Mouse (Mus musculus) ovary, postnatal 36 days (tissue): Measurements from ENCODE around the gene Rmnd5b.
A peak's percentile ranks its signal among the peaks of the same experiment; 100 is the strongest.

ENCODE experiments used
- DNase-seq: peaks from one replicate; pipeline ENCODE4 v3.0.0; 2022; ENCODE audit warnings: low spot score, mixed read lengths

The Rmnd5b gene

GRCm38 (mm10) chr11:51590002-51590401, 45.7 kb downstream of the Rmnd5b start:
- no peak for DNase-seq

- DNase-seq: no peak
Measured at GRCm38 (mm10) chr11:51588833-51589232, 46.9 kb downstream of the Rmnd5b start.

- DNase-seq: no peak
Measured at GRCm38 (mm10) chr11:51587059-51587458, 48.6 kb downstream of the Rmnd5b start.

GRCm38 (mm10) chr11:51586411-51586810, 49.3 kb downstream of the Rmnd5b start:
- DNase-seq: no peak

- DNase-seq: no peak
Measured at GRCm38 (mm10) chr11:51585608-51586252, 50.0 kb downstream of the Rmnd5b start.

- peak; percentile 98 for DNase-seq
Measured at GRCm38 (mm10) chr11:51584431-51585248, 51.1 kb downstream of the Rmnd5b start, which contains the start of gene Phykpl. Gene Phykpl, plus strand, starts transcription at chr11:51584757.

GRCm38 (mm10) chr11:51584057-51584430, 51.7 kb downstream of the Rmnd5b start:
- DNase-seq: peak; percentile 37

- DNase-seq: peak; percentile 73
Measured at GRCm38 (mm10) chr11:51582713-51583112, 53.0 kb downstream of the Rmnd5b start.

GRCm38 (mm10) chr11:51579024-51579423, 56.7 kb downstream of the Rmnd5b start:
- DNase-seq: no peak

GRCm38 (mm10) chr11:51577587-51577986, 58.1 kb downstream of the Rmnd5b start:
- no peak for DNase-seq

GRCm38 (mm10) chr11:51576454-51576853, 59.2 kb downstream of the Rmnd5b start:
- DNase-seq: no peak
